Mouse (Mus musculus): ENCODE results near the gene Fbf1. TPM values are rescaled to one million over a fixed set of nuclear protein-coding genes. Genes with fewer than 3 reads are reported as not detected.
A peak's percentile ranks its signal among the peaks of the same experiment; 100 is the strongest.

Gene Fbf1
- total RNA-seq, 1 experiment: 32.1 TPM

DNA sequence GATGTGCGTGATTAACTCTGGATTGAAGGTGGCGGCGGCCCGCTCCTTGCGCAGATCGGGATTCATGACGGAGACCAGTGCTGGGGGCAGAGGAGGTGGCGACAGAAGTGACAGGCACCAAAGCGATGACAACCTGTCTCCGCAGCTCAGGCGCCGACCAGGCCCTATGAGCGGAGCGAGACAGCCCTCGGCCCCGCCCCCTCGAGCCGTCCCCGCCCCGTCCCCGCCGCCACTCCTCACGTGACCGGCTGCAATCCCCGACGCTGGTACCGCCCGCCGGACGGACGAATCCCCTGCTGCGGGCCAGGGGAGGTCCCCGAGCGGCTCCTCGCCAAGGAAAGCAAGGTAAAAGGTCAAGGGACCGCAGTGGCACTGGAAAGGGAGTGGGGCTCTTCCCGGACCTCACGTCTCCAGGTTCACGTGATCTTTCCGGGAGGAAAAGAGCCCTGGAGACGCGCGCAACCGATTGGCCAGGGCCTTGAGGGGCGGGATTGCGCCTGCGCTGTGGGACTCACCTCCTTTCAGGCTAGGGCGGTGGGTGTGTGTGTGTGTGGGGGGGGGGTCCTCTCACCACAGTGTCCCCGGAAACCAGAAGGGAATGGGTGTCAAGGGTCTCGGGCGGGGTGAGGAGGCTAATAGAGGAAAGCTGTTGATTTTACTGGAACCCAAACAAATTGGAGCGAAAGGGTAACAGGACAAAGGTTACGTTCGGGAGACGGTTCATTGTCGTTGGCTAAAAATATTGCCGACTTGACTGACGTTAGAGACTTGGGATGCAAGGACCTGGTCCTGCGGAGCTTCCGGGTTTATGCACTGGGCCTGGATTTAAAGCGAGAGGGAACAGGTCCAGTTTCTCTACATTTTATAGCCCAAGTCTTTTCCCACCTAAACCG, 30.9 kb upstream of the Fbf1 start, which contains the start of the genes Ten1 and Acox1:
TSS of gene Ten1 (plus strand) at position 217 of the 893 bp plus-strand sequence.
TSS of gene Acox1 (minus strand) at position 407 of the 893 bp plus-strand sequence.
- H3K4me3 ChIP-seq (ENCODE audit: insufficient read depth in 1 of 2, low read depth in 1 of 2, low read length in 2 of 2, poor library complexity in 1 of 2, severe bottlenecking in 1 of 2): peak within 1 kb of the TSS; percentile 92 to 97
- TF ChIP-seq HCFC1 (IDR thresholded peaks at IDR 0.05; ENCODE audit: borderline replicate concordance, insufficient read depth, low read length) (no peak), ZNF384 (IDR thresholded peaks at IDR 0.05; ENCODE audit: low read depth, low read length) (no peak), CHD2 (IDR thresholded peaks at IDR 0.05; ENCODE audit: low read depth, low read length) (0 out of 2 replicates have a peak, but pooled peaks have one; percentile 27), MAFK (IDR thresholded peaks at IDR 0.05; ENCODE audit: insufficient read depth, low read depth, low read length) (no peak), ZC3H11A (IDR thresholded peaks at IDR 0.05; ENCODE audit: borderline replicate concordance, low read depth, low read length) (no peak)
- H3K27ac ChIP-seq (ENCODE audit: insufficient read depth, low read depth, low read length, poor library complexity, severe bottlenecking): peak within 1 kb of the TSS; percentile 96
- DNase-seq (ENCODE audit: low read depth, low spot score): peak; percentile 94
- no peaks in the 10 kb centered on the region for H3K36me3 ChIP-seq (ENCODE audit: control insufficient read depth, insufficient read depth, low read length, poor library complexity, severe bottlenecking)
- peak within 1 kb of the TSS; percentile 96 for H3K9ac ChIP-seq (ENCODE audit: insufficient read depth, low read depth, low read length, poor library complexity, severe bottlenecking)
- H3K4me1 ChIP-seq (ENCODE audit: control insufficient read depth in 2 of 2, insufficient read depth in 2 of 2, low read length in 2 of 2, poor library complexity in 1 of 2): peaks cover 0 to 5% of the 10 kb centered on the region in 2 experiments; a peak in 2 of 4 replicates
- H3K9me3 ChIP-seq (ENCODE audit: control insufficient read depth, insufficient read depth, low read depth, low read length): no peaks in the 10 kb centered on the region
- in situ Hi-C loops (cut with MboI; ENCODE audit: low sequenced_read_pairs in 2 of 2, unreplicated experiment in 2 of 2): no loop called here

GRCm38 (mm10) chr11:116198132-116198531, 30.2 kb upstream of the Fbf1 start:
- no peak for DNase-seq (ENCODE audit: low read depth, low spot score)
- peak overlapping the region; percentile 87 for H3K9ac ChIP-seq (ENCODE audit: insufficient read depth, low read depth, low read length, poor library complexity, severe bottlenecking)
- H3K36me3 ChIP-seq (ENCODE audit: control insufficient read depth, insufficient read depth, low read length, poor library complexity, severe bottlenecking): no peaks in the 10 kb centered on the region
- peaks cover 0 to 5% of the 10 kb centered on the region in 2 experiments; a peak in 2 of 4 replicates for H3K4me1 ChIP-seq (ENCODE audit: control insufficient read depth in 2 of 2, insufficient read depth in 2 of 2, low read length in 2 of 2, poor library complexity in 1 of 2)
- TF ChIP-seq MAFK (IDR thresholded peaks at IDR 0.05; ENCODE audit: insufficient read depth, low read depth, low read length) (no peak), ZC3H11A (IDR thresholded peaks at IDR 0.05; ENCODE audit: borderline replicate concordance, low read depth, low read length) (no peak), CHD2 (IDR thresholded peaks at IDR 0.05; ENCODE audit: low read depth, low read length) (no peak), ZNF384 (IDR thresholded peaks at IDR 0.05; ENCODE audit: low read depth, low read length) (no peak), HCFC1 (IDR thresholded peaks at IDR 0.05; ENCODE audit: borderline replicate concordance, insufficient read depth, low read length) (no peak)
- peak overlapping the region; percentile 92 to 97 for H3K4me3 ChIP-seq (ENCODE audit: insufficient read depth in 1 of 2, low read depth in 1 of 2, low read length in 2 of 2, poor library complexity in 1 of 2, severe bottlenecking in 1 of 2)
- no peak overlapping the region for H3K27ac ChIP-seq (ENCODE audit: insufficient read depth, low read depth, low read length, poor library complexity, severe bottlenecking)
- no peaks in the 10 kb centered on the region for H3K9me3 ChIP-seq (ENCODE audit: control insufficient read depth, insufficient read depth, low read depth, low read length)
- in situ Hi-C loops (cut with MboI; ENCODE audit: low sequenced_read_pairs in 2 of 2, unreplicated experiment in 2 of 2): no loop called here

- TF ChIP-seq ZNF384 (IDR thresholded peaks at IDR 0.05; ENCODE audit: low read depth, low read length) (no peak), MAFK (IDR thresholded peaks at IDR 0.05; ENCODE audit: insufficient read depth, low read depth, low read length) (no peak), CHD2 (IDR thresholded peaks at IDR 0.05; ENCODE audit: low read depth, low read length) (no peak), ZC3H11A (IDR thresholded peaks at IDR 0.05; ENCODE audit: borderline replicate concordance, low read depth, low read length) (no peak)
- no peaks in the 10 kb centered on the region for H3K9me3 ChIP-seq (ENCODE audit: control insufficient read depth, insufficient read depth, low read depth, low read length)
- H3K36me3 ChIP-seq (ENCODE audit: control insufficient read depth, insufficient read depth, low read length, poor library complexity, severe bottlenecking): no peaks in the 10 kb centered on the region
- H3K4me1 ChIP-seq (ENCODE audit: control insufficient read depth in 2 of 2, insufficient read depth in 2 of 2, low read length in 2 of 2, poor library complexity in 1 of 2): peaks cover 0 to 5% of the 10 kb centered on the region in 2 experiments; a peak in 2 of 4 replicates
- in situ Hi-C loops (cut with MboI; ENCODE audit: low sequenced_read_pairs in 2 of 2, unreplicated experiment in 2 of 2): no loop called here
- H3K4me3 ChIP-seq (ENCODE audit: insufficient read depth in 1 of 2, low read depth in 1 of 2, low read length in 2 of 2, poor library complexity in 1 of 2, severe bottlenecking in 1 of 2): no peak overlapping the region
- no peak overlapping the region for H3K27ac ChIP-seq (ENCODE audit: insufficient read depth, low read depth, low read length, poor library complexity, severe bottlenecking)
- no peak for DNase-seq (ENCODE audit: low read depth, low spot score)
- no peak overlapping the region for H3K9ac ChIP-seq (ENCODE audit: insufficient read depth, low read depth, low read length, poor library complexity, severe bottlenecking)
These were observed 29.6 kb upstream of the Fbf1 start for GRCm38 (mm10) chr11:116197584-116197906.

DNA sequence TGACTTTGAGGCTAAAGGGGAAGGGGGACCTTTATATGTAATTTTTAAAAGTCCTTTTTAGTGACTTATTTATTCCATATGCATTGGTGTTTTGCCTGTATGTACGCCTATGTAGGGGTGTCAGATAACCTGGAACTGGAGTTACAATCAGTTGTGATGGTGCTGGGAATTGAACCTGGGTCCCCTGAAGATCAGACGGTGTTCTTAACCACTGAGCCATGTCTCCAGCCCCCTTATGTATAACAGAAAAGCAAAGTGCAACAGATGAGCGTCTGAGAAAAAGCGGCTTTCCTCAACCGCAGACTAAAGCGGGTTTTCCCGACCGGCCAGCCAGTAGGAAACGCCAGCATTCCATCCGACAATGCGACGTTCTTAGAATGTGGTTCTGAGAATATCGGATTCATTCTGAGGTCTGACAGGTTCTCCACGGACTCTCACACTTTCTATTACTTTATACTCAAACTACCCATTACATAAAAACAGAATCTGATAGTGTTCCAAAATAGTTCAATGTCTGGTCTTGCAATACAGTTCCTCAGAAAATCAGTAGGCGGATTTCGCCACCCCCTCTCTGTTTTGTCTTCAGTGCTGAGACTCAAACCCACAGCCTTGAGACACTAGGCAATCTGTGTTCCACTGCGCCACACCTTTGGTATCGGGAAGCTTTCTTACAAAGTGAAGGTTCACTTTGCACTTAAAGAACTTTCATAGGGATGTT, 29.1 kb upstream of the Fbf1 start:
- in situ Hi-C loops (cut with MboI; ENCODE audit: low sequenced_read_pairs in 2 of 2, unreplicated experiment in 2 of 2): no loop called here
- Histone ChIP-seq H3K4me1 (ENCODE audit: control insufficient read depth in 2 of 2, insufficient read depth in 2 of 2, low read length in 2 of 2, poor library complexity in 1 of 2) (peaks cover 0 to 5% of the 10 kb centered on the region in 2 experiments; a peak in 2 of 4 replicates), H3K9ac (ENCODE audit: insufficient read depth, low read depth, low read length, poor library complexity, severe bottlenecking) (no peak overlapping the region), H3K36me3 (ENCODE audit: control insufficient read depth, insufficient read depth, low read length, poor library complexity, severe bottlenecking) (no peaks in the 10 kb centered on the region), H3K27ac (ENCODE audit: insufficient read depth, low read depth, low read length, poor library complexity, severe bottlenecking) (no peak overlapping the region), H3K9me3 (ENCODE audit: control insufficient read depth, insufficient read depth, low read depth, low read length) (no peaks in the 10 kb centered on the region), H3K4me3 (ENCODE audit: insufficient read depth in 1 of 2, low read depth in 1 of 2, low read length in 2 of 2, poor library complexity in 1 of 2, severe bottlenecking in 1 of 2) (no peak overlapping the region)
- no peak for TF ChIP-seq MAFK (IDR thresholded peaks at IDR 0.05; ENCODE audit: insufficient read depth, low read depth, low read length)
- no peak for TF ChIP-seq ZNF384 (IDR thresholded peaks at IDR 0.05; ENCODE audit: low read depth, low read length)
- TF ChIP-seq HCFC1 (IDR thresholded peaks at IDR 0.05; ENCODE audit: borderline replicate concordance, insufficient read depth, low read length): no peak
- no peak for TF ChIP-seq CHD2 (IDR thresholded peaks at IDR 0.05; ENCODE audit: low read depth, low read length)
- no peak for TF ChIP-seq ZC3H11A (IDR thresholded peaks at IDR 0.05; ENCODE audit: borderline replicate concordance, low read depth, low read length)
- DNase-seq (ENCODE audit: low read depth, low spot score): no peak

Data from ES-E14 (cell line).